Mouse (Mus musculus) left cerebral cortex, adult 18-20 months (tissue): ENCODE data around the gene Osbp. TPM values are rescaled to one million over a fixed set of nuclear protein-coding genes. Genes with fewer than 3 reads are reported as not detected.

Experiments
- DNase-seq, 2 experiments: peaks; one replicate each; pipeline ENCODE4 v3.0.0; 2021 to 2022; ENCODE audit warnings: low spot score in 2 of 2, mixed read lengths in 1 of 2
- microRNA-seq, 2 experiments: library from miRNA; unstranded; fragments of <30 nt; microRNA quantifications; one replicate each; pipeline ENCODE4 v1.2.0; 2021
- total RNA-seq, 2 experiments: library from RNA; stranded (reverse); gene quantifications; 2 replicates each; pipeline ENCODE4 v1.2.3; 2021

Gene Osbp
- total RNA-seq, 2 experiments from 2014 or later: 55.9 to 58.2 TPM

DNA sequence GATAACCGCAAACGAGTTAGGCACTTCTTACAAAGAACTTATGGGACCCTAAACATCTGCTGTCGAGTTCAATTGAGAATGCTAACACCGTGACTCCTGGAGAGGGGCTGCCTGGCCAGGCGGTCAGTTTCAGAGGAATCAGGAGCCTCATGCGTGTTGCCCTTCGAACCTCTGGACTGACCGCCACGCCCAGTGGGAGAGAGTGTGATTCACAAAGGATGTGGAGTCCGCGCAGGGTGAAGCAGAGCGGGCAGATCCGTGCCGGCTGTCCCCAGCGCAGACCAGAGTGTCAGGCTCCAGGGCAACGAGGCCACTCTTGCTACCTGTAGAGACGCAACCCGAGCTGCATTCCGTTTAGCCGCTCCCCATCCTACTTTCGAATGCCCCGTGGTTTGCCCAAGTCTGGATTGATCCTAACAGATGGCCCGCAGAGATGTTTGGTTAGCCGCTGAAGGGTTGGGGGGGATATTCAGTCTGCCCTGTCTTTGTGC, 44.6 kb downstream of the Osbp start:
- peak; percentile 28 to 55 for DNase-seq

DNA sequence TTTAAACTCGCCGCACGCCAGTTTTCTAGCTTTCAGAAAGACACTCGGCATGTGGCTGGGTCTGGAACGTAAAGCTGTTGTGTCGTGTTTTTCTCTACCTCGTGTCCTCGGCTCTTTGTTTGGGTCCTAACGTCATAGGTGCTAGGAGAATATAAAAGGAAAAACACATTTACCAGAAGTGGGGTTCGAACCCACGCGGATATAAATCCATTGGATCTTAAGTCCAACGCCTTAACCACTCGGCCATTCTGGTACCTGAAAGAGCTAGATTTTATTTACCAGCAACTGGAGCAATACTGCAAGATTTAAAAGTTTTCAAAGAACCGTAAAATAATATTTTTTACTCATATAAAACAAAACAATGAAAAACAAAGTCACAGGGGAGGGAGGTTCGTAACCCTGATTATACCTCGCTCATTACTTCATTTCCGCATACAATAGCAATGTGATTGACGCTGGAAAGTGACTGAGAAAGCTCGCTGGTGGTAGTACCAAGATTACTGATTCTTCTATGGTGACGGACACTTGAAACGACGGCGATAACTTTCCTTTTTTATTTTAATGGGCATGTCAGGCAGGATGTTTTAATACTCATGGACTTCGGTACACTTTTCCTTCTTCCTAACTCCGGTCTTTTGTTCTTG, 45.3 kb downstream of the Osbp start:
- peak; percentile 83 to 84 for DNase-seq

DNA sequence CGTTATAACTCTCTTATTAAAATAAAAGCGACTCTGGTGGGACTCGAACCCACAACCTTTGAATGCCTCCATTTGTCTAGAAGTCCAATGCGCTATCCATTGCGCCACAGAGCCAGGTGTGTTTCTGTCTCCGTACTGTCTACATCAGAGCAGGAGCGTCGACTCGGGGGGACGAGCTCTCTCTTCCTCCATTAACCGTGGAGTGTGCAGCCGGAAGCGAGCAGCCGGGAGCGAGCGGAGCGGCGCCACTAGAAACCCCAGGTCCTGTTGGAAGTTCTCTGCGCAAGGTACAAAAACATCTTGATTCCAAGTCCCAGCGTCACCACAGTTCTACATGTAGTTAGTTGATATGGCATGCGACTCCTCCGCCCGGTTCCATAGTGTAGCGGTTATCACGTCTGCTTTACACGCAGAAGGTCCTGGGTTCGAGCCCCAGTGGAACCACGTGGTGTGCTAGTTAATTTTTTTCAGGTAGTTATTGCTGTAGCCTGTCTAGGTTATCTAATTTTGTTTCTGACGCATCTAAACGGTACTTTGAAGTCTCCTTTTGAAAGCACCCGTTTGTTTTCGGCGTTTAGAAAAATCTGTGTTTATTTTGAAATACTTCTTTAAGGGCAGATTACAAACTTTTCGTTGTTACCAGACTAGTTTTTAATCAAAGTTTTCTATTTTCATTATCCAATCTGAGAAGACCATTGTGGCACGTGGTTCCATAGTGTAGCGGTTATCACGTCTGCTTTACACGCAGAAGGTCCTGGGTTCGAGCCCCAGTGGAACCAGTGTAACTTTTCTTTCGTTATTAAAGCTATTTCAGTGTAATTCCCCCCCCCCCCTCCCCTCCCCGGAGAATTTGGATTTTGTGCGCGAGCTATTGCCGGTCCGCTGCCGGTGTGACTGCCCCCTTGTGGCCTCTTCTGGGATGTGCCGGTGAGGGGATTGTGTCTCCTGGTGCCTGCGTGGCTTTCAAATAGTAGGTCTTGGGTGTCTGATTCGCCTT, 46.1 kb downstream of the Osbp start:
- DNase-seq: peak; percentile 86 to 87

- DNase-seq: no peak
These were observed 46.9 kb downstream of the Osbp start for GRCm38 (mm10) chr19:12012615-12013014.

DNA sequence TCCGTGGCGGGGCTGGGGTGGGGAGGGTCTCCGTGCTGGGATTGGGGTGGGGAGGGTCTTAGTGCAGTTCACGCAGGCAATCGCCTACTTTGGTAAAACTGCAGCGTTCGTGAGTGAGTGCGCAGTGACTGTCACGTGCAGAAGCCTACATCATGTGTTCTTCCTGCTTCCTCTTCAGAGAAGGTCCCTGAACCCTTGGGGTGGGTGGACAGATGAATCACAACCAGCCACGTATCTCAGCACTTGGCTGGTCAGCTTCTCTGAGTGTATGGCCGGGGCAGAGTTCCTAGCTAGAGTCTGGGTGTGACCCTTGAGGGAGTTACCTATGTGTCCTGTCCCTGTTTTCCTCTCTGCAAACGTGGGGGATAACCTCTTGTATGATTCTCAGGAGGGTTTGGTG, 47.5 kb downstream of the Osbp start:
- peak; percentile 28 to 47 for DNase-seq

GRCm38 (mm10) chr19:12015708-12016107, 50.0 kb downstream of the Osbp start:
- no peak for DNase-seq

- DNase-seq: no peak
These were observed 50.5 kb downstream of the Osbp start for GRCm38 (mm10) chr19:12016192-12016591.

GRCm38 (mm10) chr19:12024149-12024548, 58.4 kb downstream of the Osbp start:
- no peak for DNase-seq

DNA sequence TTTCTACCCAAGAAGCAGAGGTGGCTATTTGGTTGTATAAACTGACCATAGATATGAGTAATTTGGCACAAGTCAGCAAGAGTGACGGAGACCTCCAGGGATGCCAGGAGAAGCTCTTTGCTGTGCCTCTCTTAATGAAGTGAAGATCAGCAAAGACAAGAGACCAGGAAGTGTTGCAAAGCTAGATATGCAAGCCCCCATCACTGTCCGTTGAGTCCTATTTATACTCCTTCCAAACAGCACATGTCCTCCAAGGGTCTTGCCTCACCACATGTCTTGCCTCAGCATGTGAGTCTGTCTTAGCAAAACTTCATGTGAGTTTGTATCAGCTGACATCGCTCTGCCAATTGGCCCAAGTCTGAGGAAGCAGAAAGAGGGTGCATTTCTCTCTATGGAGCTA, 59.6 kb downstream of the Osbp start:
- DNase-seq: no peak

- DNase-seq: no peak
These were observed 60.9 kb downstream of the Osbp start for GRCm38 (mm10) chr19:12026606-12027005.

- no peak for DNase-seq
These were observed 72.0 kb downstream of the Osbp start for GRCm38 (mm10) chr19:12037727-12038126.

- no peak for DNase-seq
These were observed 75.5 kb downstream of the Osbp start, which contains the start of gene Olfr1423 for GRCm38 (mm10) chr19:12041217-12041616. Gene Olfr1423, minus strand, starts transcription at chr19:12041317.

DNA sequence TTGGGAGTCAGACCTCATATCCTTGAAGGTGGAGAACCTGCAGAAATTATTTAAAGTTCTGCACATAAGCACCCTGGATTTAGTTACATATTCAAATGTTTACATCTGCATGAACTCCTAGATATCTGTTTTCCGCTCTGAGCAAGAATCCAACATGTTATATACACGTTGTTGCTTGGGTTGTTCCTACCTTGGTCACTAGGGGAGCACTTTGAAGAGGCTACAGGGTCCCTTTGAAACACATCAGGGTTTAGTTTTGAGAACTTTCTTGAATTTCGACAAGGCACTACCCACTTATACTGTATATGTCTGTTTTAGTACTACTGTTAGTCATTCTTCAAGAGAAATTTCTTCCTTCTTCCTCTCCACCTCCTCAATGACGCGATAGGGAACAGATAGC, 77.4 kb downstream of the Osbp start:
- DNase-seq: no peak

Small RNA genes lying within 50 kb of the gene (microRNA-seq; reads per million reads assigned to microRNA genes)
- 4.0 to 7.4 reads per million in 2 experiments for gene Mir6994

Other genes with a start within 250 kb of the Osbp start
- not detected for gene Gif, start 218.4 kb upstream of the Osbp start, total RNA-seq
- gene Mrpl16, start 195.6 kb upstream of the Osbp start, total RNA-seq: 10 to 100 TPM; 39.3 to 43.3 TPM
- gene Stx3, start 146.5 kb upstream of the Osbp start, total RNA-seq: 10 to 100 TPM; 29.5 to 30.8 TPM
- gene Olfr1417, start 126.7 kb upstream of the Osbp start, total RNA-seq: not detected
- not detected for gene Olfr1418, start 104.9 kb upstream of the Osbp start, total RNA-seq
- gene Olfr1419, start 90.8 kb upstream of the Osbp start, total RNA-seq: not detected
- gene Olfr1420, start 79.4 kb upstream of the Osbp start, total RNA-seq: not detected
- 10 to 100 TPM; 20.4 to 22.4 TPM for gene Patl1, start 53.5 kb upstream of the Osbp start, total RNA-seq
- not detected for gene Olfr1423, start 75.4 kb downstream of the Osbp start, total RNA-seq
- not detected for gene Olfr1424, start 96.7 kb downstream of the Osbp start, total RNA-seq
- not detected for gene Olfr1425, start 111.8 kb downstream of the Osbp start, total RNA-seq
- gene Olfr1426, start 126.1 kb downstream of the Osbp start, total RNA-seq: not detected
- gene Olfr1427, start 137.4 kb downstream of the Osbp start, total RNA-seq: not detected
- gene Olfr1428, start 150.0 kb downstream of the Osbp start, total RNA-seq: not detected
- not detected for gene Olfr76, start 157.3 kb downstream of the Osbp start, total RNA-seq
- gene Olfr1555-ps1, start 204.2 kb downstream of the Osbp start, total RNA-seq: not detected
- gene Olfr1431, start 234.7 kb downstream of the Osbp start, total RNA-seq: not detected